Mouse (Mus musculus) heart, adult 18-20 months (tissue): ENCODE data around the gene Fat3. TPM values are rescaled to one million over a fixed set of nuclear protein-coding genes. Genes with fewer than 3 reads are reported as not detected.
A peak's percentile ranks its signal among the peaks of the same experiment; 100 is the strongest.

Source experiments
- DNase-seq, 2 experiments: peaks; one replicate each; pipeline ENCODE4 v3.0.0; 2021 to 2022; ENCODE audit warnings: mixed read lengths in 1 of 2
- total RNA-seq, 2 experiments: library from RNA; stranded (reverse); gene quantifications; 2 replicates each; pipeline ENCODE4 v1.2.3; 2021

Fat3 gene
- total RNA-seq, 2 experiments from 2014 or later, result 0.42 to 0.46 TPM

- DNase-seq, result no peak
These were observed 244.4 kb downstream of the Fat3 start for GRCm38 (mm10) chr9:16256577-16257207.

- no peak for DNase-seq
These were observed 254.3 kb downstream of the Fat3 start for GRCm38 (mm10) chr9:16246741-16247140.

GRCm38 (mm10) chr9:16231575-16231974 lies 269.5 kb downstream of the Fat3 start:
- no peak for DNase-seq

- DNase-seq, result no peak
These were observed 272.2 kb downstream of the Fat3 start for GRCm38 (mm10) chr9:16228919-16229318.

GRCm38 (mm10) chr9:16227398-16227797 lies 273.7 kb downstream of the Fat3 start:
- DNase-seq, result no peak

GRCm38 (mm10) chr9:16226545-16226944 lies 274.5 kb downstream of the Fat3 start:
- no peak for DNase-seq

GRCm38 (mm10) chr9:16221885-16222284 lies 279.2 kb downstream of the Fat3 start:
- DNase-seq, result peak; percentile 73 to 76

GRCm38 (mm10) chr9:16216235-16216634 lies 284.9 kb downstream of the Fat3 start:
- DNase-seq, result peak; percentile 27 to 48

GRCm38 (mm10) chr9:16214731-16215681 lies 286.1 kb downstream of the Fat3 start:
- DNase-seq, result peak; percentile 69 to 87

- no peak for DNase-seq
These were observed 287.8 kb downstream of the Fat3 start for GRCm38 (mm10) chr9:16213324-16213723.

- DNase-seq, result no peak
These were observed 288.5 kb downstream of the Fat3 start for GRCm38 (mm10) chr9:16212628-16213027.

- DNase-seq, result no peak
These were observed 288.9 kb downstream of the Fat3 start for GRCm38 (mm10) chr9:16212163-16212562.

- DNase-seq, result no peak
These were observed 289.6 kb downstream of the Fat3 start for GRCm38 (mm10) chr9:16211468-16211867.

GRCm38 (mm10) chr9:16202296-16202695 lies 298.8 kb downstream of the Fat3 start:
- DNase-seq, result no peak

- DNase-seq, result no peak
These were observed 300.1 kb downstream of the Fat3 start for GRCm38 (mm10) chr9:16200948-16201347.

- DNase-seq, result no peak
These were observed 314.6 kb downstream of the Fat3 start for GRCm38 (mm10) chr9:16186461-16186860.

- DNase-seq, result no peak
These were observed 331.8 kb downstream of the Fat3 start for GRCm38 (mm10) chr9:16169238-16169637.

GRCm38 (mm10) chr9:16168051-16168450 lies 333.0 kb downstream of the Fat3 start:
- DNase-seq, result peak in 1 of 2 experiments; percentile 4

GRCm38 (mm10) chr9:16159366-16159765 lies 341.7 kb downstream of the Fat3 start:
- no peak for DNase-seq

- DNase-seq, result no peak
These were observed 347.5 kb downstream of the Fat3 start for GRCm38 (mm10) chr9:16153580-16153930.

GRCm38 (mm10) chr9:16152756-16153579 lies 348.1 kb downstream of the Fat3 start:
- peak; percentile 30 to 44 for DNase-seq

- DNase-seq, result no peak
These were observed 351.0 kb downstream of the Fat3 start for GRCm38 (mm10) chr9:16150046-16150445.

- DNase-seq, result no peak
These were observed 353.4 kb downstream of the Fat3 start for GRCm38 (mm10) chr9:16147735-16148134.
